Mouse (Mus musculus): ENCODE data around the gene Dot1l.

Gene Dot1l

GRCm38 (mm10) chr10:80758651-80759050 lies 3.6 kb downstream of the Dot1l start:
- no peak for DNase-seq (ENCODE audit: low spot score)

- DNase-seq (ENCODE audit: low spot score) = no peak
Observed at GRCm38 (mm10) chr10:80760596-80761524, 5.9 kb downstream of the Dot1l start.

GRCm38 (mm10) chr10:80761821-80762220 lies 6.8 kb downstream of the Dot1l start:
- DNase-seq (ENCODE audit: low spot score) = no peak

- DNase-seq (ENCODE audit: low spot score) = peak; percentile 45
Observed at GRCm38 (mm10) chr10:80763502-80763901, 8.5 kb downstream of the Dot1l start.

- no peak for DNase-seq (ENCODE audit: low spot score)
Observed at GRCm38 (mm10) chr10:80765746-80766145, 10.7 kb downstream of the Dot1l start.

GRCm38 (mm10) chr10:80766161-80766815 lies 11.3 kb downstream of the Dot1l start:
- no peak for DNase-seq (ENCODE audit: low spot score)

GRCm38 (mm10) chr10:80768365-80768764 lies 13.4 kb downstream of the Dot1l start:
- no peak for DNase-seq (ENCODE audit: low spot score)

- DNase-seq (ENCODE audit: low spot score) = no peak
Observed at GRCm38 (mm10) chr10:80773816-80774215, 18.8 kb downstream of the Dot1l start.

GRCm38 (mm10) chr10:80774549-80774948 lies 19.5 kb downstream of the Dot1l start:
- peak; percentile 57 for DNase-seq (ENCODE audit: low spot score)

GRCm38 (mm10) chr10:80774981-80775380 lies 20.0 kb downstream of the Dot1l start:
- no peak for DNase-seq (ENCODE audit: low spot score)

- DNase-seq (ENCODE audit: low spot score) = no peak
Observed at GRCm38 (mm10) chr10:80775731-80776130, 20.7 kb downstream of the Dot1l start.

GRCm38 (mm10) chr10:80776358-80776869 lies 21.4 kb downstream of the Dot1l start:
- no peak for DNase-seq (ENCODE audit: low spot score)

GRCm38 (mm10) chr10:80777123-80777522 lies 22.1 kb downstream of the Dot1l start:
- DNase-seq (ENCODE audit: low spot score) = no peak

GRCm38 (mm10) chr10:80779565-80779964 lies 24.6 kb downstream of the Dot1l start:
- no peak for DNase-seq (ENCODE audit: low spot score)

GRCm38 (mm10) chr10:80784302-80784701 lies 29.3 kb downstream of the Dot1l start:
- DNase-seq (ENCODE audit: low spot score) = no peak

GRCm38 (mm10) chr10:80784871-80785270 lies 29.9 kb downstream of the Dot1l start:
- no peak for DNase-seq (ENCODE audit: low spot score)

GRCm38 (mm10) chr10:80785963-80786362 lies 31.0 kb downstream of the Dot1l start:
- no peak for DNase-seq (ENCODE audit: low spot score)

- DNase-seq (ENCODE audit: low spot score) = no peak
Observed at GRCm38 (mm10) chr10:80787517-80787916, 32.5 kb downstream of the Dot1l start.

GRCm38 (mm10) chr10:80790761-80791404 lies 35.9 kb downstream of the Dot1l start:
- no peak for DNase-seq (ENCODE audit: low spot score)

- DNase-seq (ENCODE audit: low spot score) = no peak
Observed at GRCm38 (mm10) chr10:80791476-80792174, 36.6 kb downstream of the Dot1l start.

GRCm38 (mm10) chr10:80792175-80793032 lies 37.4 kb downstream of the Dot1l start:
- peak; percentile 15 for DNase-seq (ENCODE audit: low spot score)
